Mouse (Mus musculus) thymus, adult 2 months (tissue): ENCODE results near the gene Gm5294. TPM values are rescaled to one million over a fixed set of nuclear protein-coding genes. Genes with fewer than 3 reads are reported as not detected.

ENCODE experiments used
- DNase-seq: peaks from one replicate; pipeline ENCODE4 v3.0.0; 2021
- H3K27ac ChIP-seq: fragments of 200-500 bp; 2 replicates; pipeline ENCODE4 v1.5.1; 2012; ENCODE audit warnings: low read length, control low read depth; ENCODE audit not compliant: control insufficient read depth, insufficient read depth
- H3K27me3 ChIP-seq: fragments of 200-500 bp; 2 replicates; pipeline ENCODE4 v1.6.1; 2012; ENCODE audit warnings: mild to moderate bottlenecking, low read length, moderate library complexity, mixed read lengths; ENCODE audit not compliant: control insufficient read depth, insufficient read depth
- H3K36me3 ChIP-seq: fragments of 200-500 bp; 2 replicates; pipeline ENCODE4 v1.6.1; 2012; ENCODE audit warnings: mild to moderate bottlenecking, low read length, moderate library complexity; ENCODE audit not compliant: control insufficient read depth, insufficient read depth
- H3K4me1 ChIP-seq: fragments of 200-500 bp; replicated peaks from 2 replicates; pipeline ENCODE4 v1.6.1; 2012; ENCODE audit warnings: low read length; ENCODE audit not compliant: control insufficient read depth, insufficient read depth
- H3K4me3 ChIP-seq: fragments of 200-500 bp; 2 replicates; pipeline ENCODE4 v1.5.1; 2012; ENCODE audit warnings: mild to moderate bottlenecking, low read length, control low read depth, moderate library complexity; ENCODE audit not compliant: control insufficient read depth, insufficient read depth
- CTCF ChIP-seq: fragments of 200-500 bp; IDR thresholded peaks from 2 replicates; pipeline ENCODE4 v1.5.1; 2012; ENCODE audit warnings: mild to moderate bottlenecking, control low read depth, low read length, moderate library complexity, borderline replicate concordance; ENCODE audit not compliant: control insufficient read depth, poor library complexity, insufficient read depth; ENCODE audit errors: extremely low read depth
- POLR2A ChIP-seq: fragments of 200-500 bp; IDR thresholded peaks from 2 replicates; pipeline ENCODE4 v1.6.1; 2012; ENCODE audit warnings: mild to moderate bottlenecking, low read length, control low read depth, moderate library complexity; ENCODE audit not compliant: control insufficient read depth, poor library complexity, insufficient read depth; ENCODE audit errors: extremely low read depth
- WGBS: fragments of 180-500 bp; shearing (Covaris S2); methylation state at CpG from one replicate; pipeline ENCODE4 v1.1.7; 2018; 5-methylcytosine and 5-hydroxymethylcytosine counted together
- polyA plus RNA-seq: library from polyadenylated mRNA; depleted of rRNA; stranded (reverse); fragments of >200 nt; gene quantifications from 2 replicates; pipeline ENCODE4 v1.2.3, GENCODE M21; 2012

The Gm5294 gene
- polyA plus RNA-seq, 1 experiment = 0.42 TPM

DNA sequence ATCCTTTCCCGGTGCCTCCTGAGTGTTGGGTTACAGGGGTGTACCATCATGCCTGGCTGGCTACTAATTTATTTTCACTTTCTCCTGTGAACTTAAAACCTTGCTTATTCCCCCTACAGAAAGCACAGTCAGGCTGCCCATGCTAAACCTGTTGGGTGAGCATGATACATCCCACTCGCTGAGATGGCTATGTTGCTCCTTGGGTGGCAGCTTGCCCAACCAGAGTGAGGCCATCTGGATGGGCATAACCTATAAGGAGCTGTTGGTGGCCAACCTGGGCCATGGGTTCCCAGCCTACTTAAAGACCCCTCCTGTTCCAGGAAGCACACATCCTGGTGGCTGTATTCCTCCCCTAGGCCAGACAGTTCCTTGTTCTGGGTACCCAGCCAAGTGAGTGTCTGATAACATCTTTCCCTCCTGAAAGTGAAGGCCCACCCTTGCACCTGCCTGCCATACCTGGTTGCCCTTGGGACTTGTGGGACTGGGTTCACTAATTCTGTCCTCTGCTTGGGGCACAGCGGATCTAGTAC, 33.8 kb upstream of the Gm5294 start:
- H3K4me1 ChIP-seq = no peaks in the 10 kb centered on the region
- no peak for DNase-seq
- no peak overlapping the region for H3K27ac ChIP-seq
- H3K36me3 ChIP-seq = no peaks in the 10 kb centered on the region
- no peak overlapping the region for H3K4me3 ChIP-seq
- TF ChIP-seq POLR2A (no peak), CTCF (no peak)
- WGBS = 91% methylated on average over 3 of the region's 3 CpGs
- no peaks in the 10 kb centered on the region for H3K27me3 ChIP-seq

DNA sequence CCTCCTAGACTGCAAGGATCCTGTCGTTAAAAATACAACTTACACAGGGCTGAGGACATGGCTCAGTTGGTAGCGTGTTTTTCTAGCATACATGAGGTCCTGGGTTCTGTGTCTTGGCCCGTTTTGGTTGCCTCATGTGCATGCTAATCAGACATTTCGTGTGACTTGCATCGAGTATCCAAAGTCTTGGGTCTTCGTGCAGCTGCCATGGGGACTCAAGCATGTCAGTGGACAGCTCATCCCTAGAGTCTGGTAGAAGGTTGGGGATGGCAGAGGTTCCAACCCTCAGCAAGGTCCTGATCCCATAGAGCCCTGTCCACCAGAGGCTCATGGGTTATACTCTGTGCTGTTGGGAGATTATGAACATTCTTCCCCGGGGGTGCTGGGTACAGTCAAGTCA, 32.2 kb upstream of the Gm5294 start:
- TF ChIP-seq CTCF = no peak
- no peak for TF ChIP-seq POLR2A
- Histone ChIP-seq H3K4me3 (no peak overlapping the region), H3K27me3 (no peaks in the 10 kb centered on the region), H3K36me3 (no peaks in the 10 kb centered on the region), H3K27ac (no peak overlapping the region), H3K4me1 (no peaks in the 10 kb centered on the region)
- WGBS = 92% methylated on average over 7 of the region's 7 CpGs
- DNase-seq = no peak

DNA sequence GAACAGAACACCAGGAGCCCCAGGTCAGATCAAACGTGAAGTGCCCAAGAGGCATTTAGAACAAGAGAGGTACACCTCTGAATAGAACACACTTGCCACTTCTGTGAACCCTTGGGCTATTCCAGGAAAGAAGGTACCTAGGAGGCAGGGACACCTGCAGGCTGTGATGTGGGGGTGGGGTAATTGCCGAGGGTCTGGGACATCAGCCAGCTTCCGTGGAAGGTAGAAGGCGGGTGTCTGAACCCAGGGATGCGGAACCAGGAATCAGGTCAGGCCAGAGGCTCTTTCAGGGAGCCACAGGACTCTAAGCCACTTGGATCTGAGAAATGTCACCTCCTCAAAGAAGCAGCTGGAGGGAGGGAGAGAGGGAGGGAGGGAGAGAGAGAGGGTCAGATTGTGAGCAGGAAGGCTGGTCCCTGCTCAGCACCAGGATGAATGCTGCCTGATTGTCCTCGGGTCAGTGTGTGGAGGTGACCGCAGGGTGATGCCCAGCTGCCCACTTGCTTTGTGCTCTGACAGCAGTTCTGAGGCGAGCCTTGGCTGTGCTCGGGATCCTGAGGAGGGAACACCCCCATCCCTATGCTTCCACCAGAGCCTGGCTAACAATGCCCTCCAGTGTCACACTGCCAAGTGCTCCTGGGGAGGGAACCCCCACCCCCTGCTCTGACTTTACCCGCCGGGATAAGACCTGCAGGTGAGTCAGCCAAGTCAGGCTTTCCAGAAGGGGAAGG, 31.2 kb upstream of the Gm5294 start:
- no peak overlapping the region for H3K27ac ChIP-seq
- no peaks in the 10 kb centered on the region for H3K4me1 ChIP-seq
- TF ChIP-seq POLR2A = no peak
- TF ChIP-seq CTCF = no peak
- DNase-seq = no peak
- H3K27me3 ChIP-seq = no peaks in the 10 kb centered on the region
- H3K36me3 ChIP-seq = no peaks in the 10 kb centered on the region
- WGBS = 81% methylated on average over 11 of the region's 11 CpGs
- no peak overlapping the region for H3K4me3 ChIP-seq

DNA sequence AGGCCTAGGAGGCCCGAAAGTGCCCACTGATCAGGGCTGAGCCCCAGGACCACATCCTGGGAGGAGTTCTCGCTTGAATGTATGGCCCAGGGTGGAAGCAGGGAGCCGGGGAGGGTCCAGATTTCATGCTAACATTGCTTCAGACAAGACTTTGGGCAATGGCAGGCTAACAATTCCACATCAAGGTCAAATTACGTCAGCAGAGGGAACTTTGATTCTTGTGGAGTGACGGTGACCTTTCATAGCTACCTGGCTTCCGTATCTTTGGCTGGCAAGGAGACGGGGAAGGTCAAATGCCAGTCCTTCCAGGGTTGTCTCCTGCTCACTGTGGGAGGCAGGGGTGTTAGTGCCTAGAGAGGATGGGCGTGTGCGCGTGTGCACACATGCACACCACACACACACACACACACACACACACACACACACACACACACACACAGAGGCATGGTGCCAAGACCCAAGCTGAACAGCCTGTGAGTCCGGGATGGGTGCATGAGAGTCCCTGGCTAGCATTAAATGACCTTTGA, 28.9 kb upstream of the Gm5294 start:
- no peak for TF ChIP-seq POLR2A
- Histone ChIP-seq H3K4me3 (no peak overlapping the region), H3K4me1 (no peaks in the 10 kb centered on the region), H3K36me3 (no peaks in the 10 kb centered on the region), H3K27me3 (no peaks in the 10 kb centered on the region), H3K27ac (no peak overlapping the region)
- WGBS = 94% methylated on average over 11 of the region's 11 CpGs
- no peak for DNase-seq

DNA sequence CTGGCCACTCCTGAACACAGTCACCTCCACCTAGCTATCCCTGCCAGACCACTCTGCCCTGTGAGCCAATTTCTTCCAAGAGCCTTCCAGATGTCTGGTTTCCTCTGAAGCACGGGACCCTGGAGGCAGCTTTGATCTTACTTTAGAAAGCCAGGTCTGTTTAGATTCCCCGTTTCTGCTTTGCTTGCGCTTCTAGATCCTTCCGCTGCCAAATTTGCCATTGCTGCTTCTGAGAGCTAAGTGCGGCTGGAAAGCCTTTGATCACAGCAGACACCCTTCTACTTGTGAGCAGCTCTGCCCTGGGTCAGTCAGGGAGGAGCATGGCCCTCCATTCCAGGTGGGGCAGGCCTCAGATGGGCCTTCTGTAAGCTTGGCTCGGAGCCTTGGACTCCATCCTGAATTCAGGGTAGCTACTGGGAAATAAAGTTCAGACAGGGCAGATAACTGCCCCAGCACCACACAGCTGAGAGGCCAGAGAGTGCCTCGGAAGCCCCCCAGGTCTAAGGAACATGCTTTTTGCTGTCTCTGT, 18.2 kb upstream of the Gm5294 start:
- WGBS = 90% methylated on average over 7 of the region's 7 CpGs
- Histone ChIP-seq H3K4me3 (no peak overlapping the region), H3K27me3 (no peaks in the 10 kb centered on the region), H3K27ac (no peak overlapping the region), H3K4me1 (no peaks in the 10 kb centered on the region), H3K36me3 (no peaks in the 10 kb centered on the region)
- DNase-seq = no peak
- TF ChIP-seq CTCF = no peak
- TF ChIP-seq POLR2A = no peak

DNA sequence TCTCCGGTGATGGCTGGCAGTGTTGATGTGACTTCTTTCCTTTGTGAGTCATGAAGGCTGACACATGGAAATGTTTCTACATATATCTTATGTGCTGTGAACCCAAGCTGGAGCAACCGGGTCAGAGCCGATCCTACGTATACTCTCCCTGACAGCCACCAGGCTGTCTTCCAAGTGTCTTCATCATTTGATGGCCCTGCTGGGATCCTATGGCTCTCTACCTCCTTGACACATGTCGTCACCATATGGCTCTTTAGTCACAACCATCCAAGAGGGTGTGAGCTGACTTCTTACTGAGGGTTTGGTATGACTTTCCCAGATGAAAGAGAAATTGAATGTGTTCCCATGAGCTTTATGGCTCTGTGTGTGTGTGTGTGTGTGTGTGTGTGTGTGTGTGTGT, 15.6 kb upstream of the Gm5294 start:
- 96% methylated on average over 5 of the region's 5 CpGs for WGBS
- no peaks in the 10 kb centered on the region for H3K27me3 ChIP-seq
- H3K4me1 ChIP-seq = no peaks in the 10 kb centered on the region
- H3K27ac ChIP-seq = no peak overlapping the region
- TF ChIP-seq POLR2A (no peak), CTCF (no peak)
- no peaks in the 10 kb centered on the region for H3K36me3 ChIP-seq
- no peak overlapping the region for H3K4me3 ChIP-seq
- no peak for DNase-seq
